Mouse (Mus musculus) C2C12 (cell line): ENCODE measurements around the gene Gm4312.
"Not testable (repeated sequence)": the region's sequence is repeated elsewhere in the genome, so short reads cannot be mapped to it uniquely, and the experiment has no call there.

Experiments
- CEBPB ChIP-seq: IDR thresholded peaks from one replicate; pipeline ENCODE4 v1.6.1; 2011; ENCODE audit warnings: low read depth, mild to moderate bottlenecking, control low read depth, moderate library complexity
- CTCF ChIP-seq: IDR thresholded peaks from one replicate; pipeline ENCODE4 v1.5.1; 2011; ENCODE audit not compliant: control insufficient read depth, insufficient read depth, insufficient read length
- MYOG ChIP-seq: IDR thresholded peaks from one replicate; pipeline ENCODE4 v1.6.1; 2011; ENCODE audit not compliant: control insufficient read depth, insufficient read length; ENCODE audit errors: extremely low read depth
- USF1 ChIP-seq: IDR thresholded peaks from one replicate; pipeline ENCODE4 v1.6.1; 2011; ENCODE audit warnings: low read depth, mild to moderate bottlenecking, control low read depth, moderate library complexity

- not testable (repeated sequence) for TF ChIP-seq USF1, CTCF, MYOG, CEBPB
Measured at GRCm38 (mm10) chr10:100335376-100335775, 47.0 kb downstream of the Gm4312 start, which contains the start of gene Gm4301.
